Mouse (Mus musculus): ENCODE results near the gene Klhl20. TPM values are rescaled to one million over a fixed set of nuclear protein-coding genes. Genes with fewer than 3 reads are reported as not detected.

The Klhl20 gene
- 1.5 and 1.6 TPM in 2 replicates for polyA plus RNA-seq (2012)

GRCm38 (mm10) chr1:161130726-161131664 lies at the start of gene Klhl20:
Gene Klhl20 (minus strand): TSS chr1:161131511.

GRCm38 (mm10) chr1:161159214-161159613 lies 27.9 kb upstream of the Klhl20 start, which contains the start of gene Tex50:
Gene Tex50 (minus strand): TSS chr1:161159314.

GRCm38 (mm10) chr1:161142531-161143159 lies 11.3 kb upstream of the Klhl20 start, which contains the start of gene Ankrd45:
Gene Ankrd45 (plus strand): TSS chr1:161142691.

GRCm38 (mm10) chr1:161070352-161071271 lies 60.7 kb downstream of the Klhl20 start, which contains the start of the genes Dars2 and Cenpl:
Gene Dars2 (minus strand): TSS chr1:161070658.
Gene Cenpl (plus strand): TSS chr1:161070713.

Other genes starting within 250 kb of the Klhl20 start
- gene Rc3h1, start 225.1 kb downstream of the Klhl20 start, polyA plus RNA-seq (2012): 1.7 and 2.5 TPM in 2 replicates
- 0.30 and 0.86 TPM in 2 replicates for gene Serpinc1, start 152.9 kb downstream of the Klhl20 start, polyA plus RNA-seq (2012)
- 0.12 and 0.36 TPM in 2 replicates for gene Zbtb37, start 96.7 kb downstream of the Klhl20 start, polyA plus RNA-seq (2012)
- gene Dars2, start 60.9 kb downstream of the Klhl20 start, polyA plus RNA-seq (2012): 2.3 and 4.4 TPM in 2 replicates
- gene Cenpl, start 60.8 kb downstream of the Klhl20 start, polyA plus RNA-seq (2012): 10.9 and 13.1 TPM in 2 replicates
- not detected in 2 replicates for gene Ankrd45, start 11.2 kb upstream of the Klhl20 start, polyA plus RNA-seq (2012)
- gene Tex50, start 27.8 kb upstream of the Klhl20 start, polyA plus RNA-seq (2012): not detected in 2 replicates
- gene Prdx6, start 119.7 kb upstream of the Klhl20 start, polyA plus RNA-seq (2012): 29.8 and 39.8 TPM in 2 replicates

Measured in megakaryocyte-erythroid progenitor cell, adult 5 weeks (primary cell).